Mouse (Mus musculus) liver, postnatal 0 days (tissue): ENCODE measurements around the gene Trp53i11. TPM values are rescaled to one million over a fixed set of nuclear protein-coding genes. Genes with fewer than 3 reads are reported as not detected.
A peak's percentile ranks its signal among the peaks of the same experiment; 100 is the strongest.

Experiments
- ATAC-seq: fragments of 200-750 bp; cut with Nextera tagmentation; 2 replicates; pipeline ENCODE4 v1.8.0; 2017; ENCODE audit warnings: mild to moderate bottlenecking, moderate library complexity
- DNase-seq: peaks from one replicate; pipeline ENCODE4 v3.0.0-alpha.2; 2016
- H3K27ac ChIP-seq: fragments of 300-500 bp; sonication (generic); 2 replicates; pipeline ENCODE4 v1.5.1; 2014; ENCODE audit warnings: antibody characterized with exemption, moderate library complexity, mild to moderate bottlenecking, low read depth
- H3K27me3 ChIP-seq: fragments of 300-500 bp; sonication (generic); 2 replicates; pipeline ENCODE4 v1.6.1; 2014; ENCODE audit warnings: low read length, control low read depth, mixed read lengths; ENCODE audit not compliant: insufficient read depth
- H3K36me3 ChIP-seq: fragments of 300-500 bp; sonication (generic); replicated peaks from 2 replicates; pipeline ENCODE4 v1.6.1; 2014; ENCODE audit warnings: mild to moderate bottlenecking, control low read depth, low read length, moderate library complexity, mixed read lengths; ENCODE audit not compliant: insufficient read depth
- H3K4me1 ChIP-seq: fragments of 300-500 bp; sonication (generic); 2 replicates; pipeline ENCODE4 v1.6.1; 2014; ENCODE audit warnings: antibody characterized with exemption, mild to moderate bottlenecking, control low read depth; ENCODE audit not compliant: insufficient read depth
- H3K4me2 ChIP-seq: fragments of 300-500 bp; sonication (generic); 2 replicates; pipeline ENCODE4 v1.6.1; 2014; ENCODE audit warnings: low read depth, mild to moderate bottlenecking, low read length, moderate library complexity, mixed read lengths
- H3K4me3 ChIP-seq: fragments of 300-500 bp; sonication (generic); 2 replicates; pipeline ENCODE4 v1.5.1; 2014; ENCODE audit warnings: low read depth, low read length
- H3K9ac ChIP-seq: fragments of 300-500 bp; sonication (generic); replicated peaks from 2 replicates; pipeline ENCODE4 v1.6.1; 2014; ENCODE audit warnings: mild to moderate bottlenecking, moderate library complexity
- H3K9me3 ChIP-seq: fragments of 300-500 bp; sonication (generic); 2 replicates; pipeline ENCODE4 v1.6.1; 2016; ENCODE audit warnings: mild to moderate bottlenecking, control low read depth, low read length, mixed read lengths
- CTCF ChIP-seq: sonication (generic); IDR thresholded peaks from 2 replicates; pipeline ENCODE4 v1.5.1; 2016; ENCODE audit warnings: antibody characterized with exemption, low read depth
- EP300 ChIP-seq: IDR thresholded peaks from 2 replicates; pipeline ENCODE4 v1.6.1; 2016; ENCODE audit warnings: antibody characterized with exemption, low read depth, mild to moderate bottlenecking
- WGBS: fragments of 180-500 bp; shearing (Covaris S2); extraction: QIAGEN DNeasy Blood & Tissue Kit; methylation state at CpG from one replicate; pipeline ENCODE4 v1.1.7; 2014; ENCODE audit not compliant: insufficient replicate concordance; 5-methylcytosine and 5-hydroxymethylcytosine counted together
- polyA plus RNA-seq: library from polyadenylated mRNA; unstranded; fragments of >200 nt; fragmentation: Nextera tagmentation; extraction: Ambion mirVana; gene quantifications from 2 replicates; pipeline ENCODE4 v1.2.1, GENCODE M21; 2015

Trp53i11 gene
- polyA plus RNA-seq, 1 experiment from 2014 or later, result 4.0 TPM

GRCm38 (mm10) chr2:93200681-93201340 is 13.5 kb downstream of the Trp53i11 start:
- no peaks in the 10 kb centered on the region for H3K36me3 ChIP-seq
- H3K4me1 ChIP-seq, result no peaks in the 10 kb centered on the region
- TF ChIP-seq CTCF (no peak), EP300 (no peak)
- H3K4me2 ChIP-seq, result no peak overlapping the region
- H3K4me3 ChIP-seq, result no peak overlapping the region
- no peaks in the 10 kb centered on the region for H3K27me3 ChIP-seq
- no peak overlapping the region for H3K9ac ChIP-seq
- H3K27ac ChIP-seq, result no peak overlapping the region
- 60% methylated on average over 10 of the region's 10 CpGs for WGBS
- ATAC-seq, result no peak
- no peak for DNase-seq
- no peaks in the 10 kb centered on the region for H3K9me3 ChIP-seq

- 81% methylated on average over 3 of the region's 3 CpGs for WGBS
- no peaks in the 10 kb centered on the region for H3K36me3 ChIP-seq
- H3K27ac ChIP-seq, result no peak overlapping the region
- no peaks in the 10 kb centered on the region for H3K27me3 ChIP-seq
- no peak overlapping the region for H3K9ac ChIP-seq
- DNase-seq, result no peak
- H3K4me3 ChIP-seq, result no peak overlapping the region
- H3K4me2 ChIP-seq, result no peak overlapping the region
- TF ChIP-seq CTCF (no peak), EP300 (no peak)
- H3K9me3 ChIP-seq, result no peaks in the 10 kb centered on the region
- ATAC-seq, result no peak
- H3K4me1 ChIP-seq, result no peaks in the 10 kb centered on the region
These were observed 14.6 kb downstream of the Trp53i11 start for GRCm38 (mm10) chr2:93201997-93202396.

- DNase-seq (no peak), ATAC-seq (no peak)
- Histone ChIP-seq H3K4me3 (no peak overlapping the region), H3K9me3 (no peaks in the 10 kb centered on the region), H3K27ac (no peak overlapping the region), H3K36me3 (no peaks in the 10 kb centered on the region), H3K4me1 (no peaks in the 10 kb centered on the region), H3K9ac (no peak overlapping the region), H3K27me3 (no peaks in the 10 kb centered on the region), H3K4me2 (no peak overlapping the region)
- TF ChIP-seq CTCF (no peak), EP300 (no peak)
- WGBS, result 29% methylated on average over 1 of the region's 1 CpGs
These were observed 15.4 kb downstream of the Trp53i11 start for GRCm38 (mm10) chr2:93202782-93203181.

GRCm38 (mm10) chr2:93203682-93204081 is 16.3 kb downstream of the Trp53i11 start:
- H3K4me3 ChIP-seq, result no peak overlapping the region
- H3K9me3 ChIP-seq, result no peaks in the 10 kb centered on the region
- H3K4me1 ChIP-seq, result no peaks in the 10 kb centered on the region
- H3K27me3 ChIP-seq, result no peaks in the 10 kb centered on the region
- no peak overlapping the region for H3K27ac ChIP-seq
- peak; percentile 63 for TF ChIP-seq CTCF
- TF ChIP-seq EP300, result no peak
- DNase-seq (peak; percentile 53), ATAC-seq (peak; percentile 44)
- no peak overlapping the region for H3K9ac ChIP-seq
- no peaks in the 10 kb centered on the region for H3K36me3 ChIP-seq
- WGBS, result 35% methylated on average over 10 of the region's 10 CpGs
- H3K4me2 ChIP-seq, result no peak overlapping the region

GRCm38 (mm10) chr2:93204571-93204970 is 17.2 kb downstream of the Trp53i11 start:
- no peak for TF ChIP-seq CTCF
- TF ChIP-seq EP300, result no peak
- H3K9me3 ChIP-seq, result no peaks in the 10 kb centered on the region
- no peak overlapping the region for H3K4me3 ChIP-seq
- no peak overlapping the region for H3K27ac ChIP-seq
- ATAC-seq (no peak), DNase-seq (no peak)
- WGBS, result 68% methylated on average over 6 of the region's 6 CpGs
- H3K9ac ChIP-seq, result no peak overlapping the region
- no peaks in the 10 kb centered on the region for H3K36me3 ChIP-seq
- no peaks in the 10 kb centered on the region for H3K27me3 ChIP-seq
- H3K4me1 ChIP-seq, result no peaks in the 10 kb centered on the region
- no peak overlapping the region for H3K4me2 ChIP-seq

GRCm38 (mm10) chr2:93206126-93206525 is 18.8 kb downstream of the Trp53i11 start:
- H3K27me3 ChIP-seq, result no peaks in the 10 kb centered on the region
- no peak overlapping the region for H3K4me3 ChIP-seq
- H3K36me3 ChIP-seq, result no peaks in the 10 kb centered on the region
- no peaks in the 10 kb centered on the region for H3K9me3 ChIP-seq
- no peak for TF ChIP-seq EP300
- no peak for TF ChIP-seq CTCF
- no peak for DNase-seq
- no peak for ATAC-seq
- H3K4me2 ChIP-seq, result no peak overlapping the region
- no peaks in the 10 kb centered on the region for H3K4me1 ChIP-seq
- 88% methylated on average over 1 of the region's 1 CpGs for WGBS
- no peak overlapping the region for H3K9ac ChIP-seq
- no peak overlapping the region for H3K27ac ChIP-seq
